Mouse (Mus musculus): Measurements from ENCODE around the gene Neurl1a.

Neurl1a gene

DNA sequence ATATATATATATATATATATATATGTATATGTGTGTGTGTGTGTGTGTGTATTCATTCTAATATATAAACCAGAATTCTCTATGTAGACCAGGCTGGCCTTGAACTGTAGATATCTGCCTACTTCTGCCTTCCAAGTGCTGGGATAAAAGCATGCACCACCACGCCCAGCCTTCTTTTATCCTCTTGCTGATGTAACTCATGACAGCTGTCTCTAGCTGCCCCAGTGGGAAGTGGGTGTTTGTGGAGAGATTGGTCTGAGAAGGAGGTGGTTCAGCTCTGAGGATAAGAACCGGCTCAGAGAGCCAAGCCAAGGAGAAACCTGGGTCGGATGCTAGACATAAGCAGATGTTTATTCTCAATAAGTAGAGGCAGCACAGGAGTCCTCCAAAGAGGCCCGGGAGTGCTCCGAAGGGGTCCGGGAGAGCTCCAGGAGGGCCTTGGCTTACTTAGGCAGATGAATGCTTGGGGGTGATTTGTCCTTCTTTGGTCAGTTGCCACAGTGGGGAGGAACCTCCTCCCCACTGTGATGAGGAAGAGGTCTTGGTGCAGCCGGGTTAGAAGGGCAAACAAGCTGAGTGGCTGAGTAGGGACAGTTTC is 10.9 kb upstream of the Neurl1a start:
- in situ Hi-C loops (cut with MboI, MseI), result loop anchor here (5.0 kb wide), 1 partner anchor 40 kb away; no protein-coding TSS in a partner anchor

DNA sequence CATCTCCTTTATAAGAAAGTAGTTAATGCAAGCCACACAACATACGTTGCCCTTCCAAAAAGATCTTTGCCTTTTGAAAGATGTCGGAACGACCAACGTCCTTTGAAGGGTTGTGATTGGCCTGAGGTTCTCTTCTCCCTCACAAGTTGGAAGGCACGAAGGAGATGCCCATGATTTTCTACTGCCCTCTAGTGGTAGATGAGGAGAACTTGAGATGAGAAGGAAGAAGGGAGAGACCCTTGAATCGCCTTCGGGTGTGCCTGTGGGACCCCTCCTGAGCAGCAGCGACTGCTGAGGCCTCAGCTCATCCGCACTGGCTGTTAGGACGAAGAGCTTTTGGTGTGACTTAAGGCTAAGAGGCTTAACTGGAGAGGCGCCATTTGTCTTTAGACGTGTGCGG is 10.4 kb upstream of the Neurl1a start:
- in situ Hi-C loops (cut with MboI, MseI), result loop anchor here (5.0 kb wide), 1 partner anchor 41 kb away; no protein-coding TSS in a partner anchor

DNA sequence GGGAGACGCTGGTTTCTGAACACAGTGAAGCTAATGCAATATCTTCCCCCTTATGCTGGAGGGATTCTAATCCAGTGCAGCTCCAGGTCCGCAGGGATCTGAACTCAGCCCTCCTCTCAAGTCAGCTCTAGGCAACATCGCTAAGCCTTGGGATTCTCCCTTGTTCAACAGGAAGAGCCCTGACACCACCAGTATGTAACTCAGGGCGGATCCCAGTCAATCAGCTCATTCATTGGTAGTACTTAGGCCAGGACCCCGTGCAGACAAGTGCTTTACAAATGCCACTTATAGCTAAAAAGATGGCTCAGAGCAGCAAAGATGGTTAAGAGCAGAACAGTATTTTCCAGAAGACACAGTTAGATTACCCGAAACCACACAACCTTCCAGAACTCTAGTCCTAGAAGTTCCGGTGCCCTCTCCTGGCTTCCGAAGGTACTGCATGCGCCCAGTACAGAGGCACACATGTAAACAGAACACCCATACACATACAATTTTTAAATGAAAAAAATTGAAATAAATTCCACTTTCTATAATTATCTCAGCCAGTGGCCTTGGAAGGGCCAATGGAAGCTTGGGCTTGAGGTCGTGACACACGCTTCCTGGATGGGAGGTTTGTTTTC is 9.7 kb upstream of the Neurl1a start:
- in situ Hi-C loops (cut with MboI, MseI), result loop anchor here (5.0 kb wide), 1 partner anchor 42 kb away; no protein-coding TSS in a partner anchor

- in situ Hi-C loops (cut with MboI, MseI), result no loop called here
These were observed 4.1 kb upstream of the Neurl1a start for GRCm38 (mm10) chr19:47174515-47174914.

DNA sequence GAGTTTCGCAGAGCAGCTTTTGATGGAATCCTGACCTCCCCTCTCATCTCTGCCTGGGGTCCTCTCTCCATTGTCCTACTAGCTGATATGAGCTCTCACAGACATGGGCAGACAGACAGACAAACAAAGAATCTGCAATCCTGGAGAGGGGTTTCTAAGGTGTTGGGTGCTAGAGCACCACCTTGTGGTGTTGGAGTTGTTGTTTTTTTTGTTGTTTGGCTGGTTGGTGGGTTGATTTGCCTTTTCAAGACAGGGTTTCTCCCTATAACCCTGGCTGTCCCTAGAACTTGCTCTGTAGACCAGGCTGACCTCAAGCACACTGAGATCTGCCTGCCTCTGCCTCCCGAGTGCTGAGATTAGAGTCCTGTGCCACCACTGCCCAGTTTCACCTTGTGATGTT is 3.1 kb upstream of the Neurl1a start:
- in situ Hi-C loops (cut with MboI, MseI), result no loop called here

- in situ Hi-C loops (cut with MboI, MseI), result no loop called here
These were observed 1.6 kb upstream of the Neurl1a start for GRCm38 (mm10) chr19:47176916-47177505.

- in situ Hi-C loops (cut with MboI, MseI), result no loop called here
These were observed 619 bp upstream of the Neurl1a start for GRCm38 (mm10) chr19:47178001-47178400.

- in situ Hi-C loops (cut with MboI, MseI), result no loop called here
These were observed 721 bp downstream of the Neurl1a start for GRCm38 (mm10) chr19:47179272-47179809.

DNA sequence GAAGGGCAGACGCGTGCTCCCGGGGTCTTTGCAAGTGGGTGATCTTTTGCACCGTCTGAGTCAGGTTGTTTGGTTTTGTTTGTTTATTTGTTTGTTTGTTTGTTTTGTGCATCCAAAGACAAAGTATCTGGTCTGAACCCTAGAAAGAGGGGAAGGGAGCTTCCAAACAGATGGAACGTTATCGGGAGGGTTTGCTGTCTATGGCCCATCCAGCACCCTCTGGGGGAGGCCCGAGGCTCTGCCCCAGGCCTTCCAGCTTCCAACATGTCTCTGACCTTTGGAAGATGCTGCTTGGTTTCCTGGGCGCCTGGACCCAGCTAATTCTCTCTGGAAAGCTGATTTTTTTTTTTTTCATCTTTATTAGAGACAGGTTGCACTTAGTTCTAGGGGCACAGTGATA is 1.4 kb downstream of the Neurl1a start:
- in situ Hi-C loops (cut with MboI, MseI), result no loop called here

DNA sequence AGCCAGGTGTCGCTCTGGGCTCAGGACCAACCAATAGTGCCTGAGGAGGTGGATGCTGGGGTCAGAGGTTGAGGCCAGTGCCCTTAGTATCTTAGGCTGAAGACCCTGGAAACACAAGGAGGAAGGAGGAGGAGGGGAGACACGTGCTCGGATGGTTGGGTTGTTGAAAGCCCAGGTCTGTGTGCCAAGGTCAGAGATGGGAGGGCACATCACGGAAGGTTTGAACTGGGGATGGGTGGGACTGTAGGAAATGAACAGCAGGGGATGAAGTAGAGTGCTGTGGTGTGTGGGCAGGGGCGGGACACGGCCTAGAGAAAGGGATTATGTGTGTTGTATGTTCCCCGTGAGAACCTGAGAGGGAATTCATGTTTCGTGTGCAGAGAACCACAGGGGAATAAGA is 5.6 kb downstream of the Neurl1a start:
- in situ Hi-C loops (cut with MboI, MseI), result no loop called here

DNA sequence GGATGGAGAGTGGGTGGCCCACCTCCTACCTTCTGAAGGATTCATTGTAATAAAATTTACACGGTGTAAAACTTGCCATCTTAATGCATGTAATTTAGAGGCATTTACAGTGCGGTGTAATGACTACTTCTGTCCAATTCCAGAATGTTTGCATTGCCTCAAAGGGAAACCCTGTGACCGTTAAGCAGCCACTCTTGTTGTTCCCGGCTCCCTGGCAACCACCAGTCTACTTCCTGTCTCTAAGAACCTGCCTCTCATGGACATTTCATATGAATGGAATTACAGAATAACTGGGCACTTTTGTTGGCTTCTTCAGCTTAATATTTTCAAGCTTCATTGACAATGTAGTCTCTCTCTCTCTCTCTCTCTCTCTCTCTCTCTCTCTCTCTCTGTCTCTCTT is 6.1 kb downstream of the Neurl1a start:
- in situ Hi-C loops (cut with MboI, MseI), result no loop called here

DNA sequence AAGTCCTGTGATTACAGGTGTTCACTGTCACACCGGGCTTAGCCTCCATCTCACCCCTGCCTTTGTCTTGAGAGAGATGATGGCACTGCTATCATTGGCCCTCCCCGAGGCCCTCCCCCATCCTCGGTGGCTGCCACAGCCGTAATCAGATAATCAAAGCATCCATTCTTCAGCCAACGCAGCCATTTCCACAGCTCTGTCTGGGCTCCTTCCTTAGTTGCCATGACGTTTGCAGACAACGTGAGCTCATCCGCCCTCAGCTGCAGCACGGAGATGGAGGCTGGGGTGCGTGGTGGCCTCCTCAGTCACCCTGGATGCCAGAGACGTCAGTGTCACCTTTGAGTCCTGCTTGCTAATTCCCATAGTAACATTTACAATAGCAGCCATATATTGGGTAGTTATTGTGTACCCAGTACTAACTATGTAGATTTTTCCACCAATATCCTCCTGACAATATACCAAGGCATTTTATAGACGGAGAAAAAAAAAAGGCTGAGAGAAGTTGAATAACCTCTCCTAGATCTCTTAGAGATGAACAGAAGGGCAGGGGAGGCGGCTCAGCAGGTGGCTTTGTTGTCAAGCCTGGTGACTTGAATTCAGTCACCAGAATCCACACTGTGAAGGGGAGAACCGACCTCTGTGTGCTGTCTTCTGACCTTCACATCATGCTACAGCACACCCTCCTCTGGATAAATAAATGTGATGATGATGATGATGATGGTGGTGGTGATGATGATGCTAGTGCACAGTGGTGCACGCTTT is 8.1 kb downstream of the Neurl1a start:
- in situ Hi-C loops (cut with MboI, MseI), result no loop called here

- in situ Hi-C loops (cut with MboI, MseI), result no loop called here
These were observed 10.0 kb downstream of the Neurl1a start for GRCm38 (mm10) chr19:47188515-47189128.

DNA sequence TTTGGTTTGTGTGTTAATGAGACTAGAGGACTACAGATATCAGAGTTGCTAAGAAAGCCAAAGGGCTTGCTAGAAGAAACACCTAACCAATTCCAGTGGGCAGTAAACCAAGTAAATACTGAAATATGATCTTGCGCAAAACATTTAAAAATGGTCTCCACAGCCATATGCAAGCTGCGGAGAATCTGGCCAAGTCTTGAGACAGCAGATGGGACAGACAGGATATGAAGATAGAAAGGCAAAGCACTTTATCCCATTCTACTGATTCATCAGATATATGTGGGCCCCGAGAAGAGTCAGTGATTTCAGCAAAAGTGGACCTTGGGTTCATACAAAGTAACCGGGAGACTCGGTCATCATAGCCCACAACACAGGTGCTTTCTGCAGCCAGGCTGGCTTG is 13.5 kb downstream of the Neurl1a start:
- in situ Hi-C loops (cut with MboI, MseI), result no loop called here

DNA sequence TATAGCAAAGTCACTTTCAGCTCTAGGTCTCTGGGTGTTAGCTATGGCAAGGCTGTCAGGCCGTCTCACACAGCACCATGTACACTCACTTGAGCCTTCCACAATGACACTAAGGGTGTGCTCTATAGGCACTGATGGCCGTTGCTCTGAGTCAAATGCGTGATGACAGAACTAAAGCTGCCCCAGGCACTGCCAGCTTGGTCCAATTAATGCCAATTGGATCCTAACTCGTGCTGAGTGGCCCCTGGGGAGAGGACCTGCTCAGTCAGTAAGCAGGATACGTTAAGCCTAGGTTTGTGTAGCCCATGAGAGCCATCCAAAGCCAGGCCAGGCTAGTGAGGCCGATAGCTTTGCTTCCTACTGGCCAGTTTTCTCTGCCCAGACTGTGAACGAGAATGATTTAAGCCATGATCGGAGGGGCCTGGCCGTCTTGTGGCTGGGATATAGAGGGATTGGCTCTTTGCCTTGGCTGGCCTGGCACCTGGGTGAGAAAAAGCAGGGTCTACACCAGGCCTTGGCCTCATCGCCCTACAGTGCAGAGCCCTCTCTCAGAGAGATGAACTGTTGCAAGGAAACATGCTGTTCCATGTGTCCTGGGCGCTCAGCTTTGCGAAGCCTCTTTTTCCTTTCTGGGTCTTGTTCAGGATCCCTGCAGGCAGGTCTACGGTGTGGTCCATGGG is 20.2 kb downstream of the Neurl1a start:
- in situ Hi-C loops (cut with MboI, MseI), result no loop called here

DNA sequence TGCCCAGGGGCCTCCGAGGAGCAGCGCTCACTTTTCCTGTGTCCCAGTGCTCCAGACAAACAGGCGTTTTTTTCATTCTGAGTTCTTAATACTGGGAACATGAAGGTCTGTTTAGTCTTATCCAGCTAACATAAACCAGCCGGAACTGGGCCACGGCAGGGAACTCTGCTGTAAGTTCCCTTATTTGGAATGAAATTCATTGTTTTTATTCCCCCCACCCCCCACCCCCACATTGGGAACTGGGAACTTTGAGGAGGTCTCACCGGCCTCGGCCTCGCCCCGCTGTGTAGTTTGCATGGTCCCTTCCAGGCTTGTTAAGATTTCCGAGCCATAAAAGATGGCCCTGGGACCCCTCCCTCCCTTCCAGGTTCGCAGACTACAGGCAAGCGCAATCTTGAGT is 23.4 kb downstream of the Neurl1a start:
- in situ Hi-C loops (cut with MboI, MseI), result no loop called here

DNA sequence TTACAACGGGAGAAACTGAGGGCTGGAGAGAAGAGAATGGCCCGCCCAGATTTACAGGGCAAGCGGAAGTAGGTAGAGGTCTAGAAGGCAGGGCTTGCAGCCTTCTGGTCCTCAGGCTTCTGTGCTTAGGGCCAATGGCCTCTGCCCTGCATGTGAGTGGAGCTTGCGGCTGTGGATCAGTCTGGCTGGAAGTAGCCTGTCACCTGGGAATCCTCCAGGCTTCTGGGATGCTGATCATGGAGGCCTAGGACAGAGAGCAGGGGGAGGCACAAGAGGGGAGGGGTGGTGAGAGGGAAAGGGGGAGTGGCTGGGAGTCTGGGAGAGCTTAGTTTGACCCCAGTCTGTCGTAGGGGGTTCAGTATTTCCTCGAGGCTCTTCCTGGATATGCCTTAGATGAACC is 23.8 kb downstream of the Neurl1a start:
- in situ Hi-C loops (cut with MboI, MseI), result no loop called here

DNA sequence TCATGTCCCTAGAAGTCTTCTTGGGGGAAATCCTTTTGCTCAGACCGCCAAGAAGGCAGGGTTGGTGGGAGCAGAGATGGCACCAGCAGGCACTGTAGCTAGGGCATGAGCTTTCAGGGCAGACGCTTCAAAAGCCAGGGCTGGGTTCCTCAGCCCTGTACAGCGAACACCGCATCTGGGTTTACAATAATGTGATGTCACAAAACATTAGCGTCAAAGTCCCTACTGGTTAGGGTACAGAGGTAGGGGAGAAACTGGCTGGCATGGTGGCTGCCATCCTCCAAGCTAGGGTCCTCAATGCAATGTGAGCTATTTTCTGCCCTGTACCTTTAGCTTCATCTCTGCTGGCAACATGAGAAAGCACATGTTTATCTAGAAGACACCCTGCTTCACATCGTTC is 24.4 kb downstream of the Neurl1a start:
- in situ Hi-C loops (cut with MboI, MseI), result no loop called here

DNA sequence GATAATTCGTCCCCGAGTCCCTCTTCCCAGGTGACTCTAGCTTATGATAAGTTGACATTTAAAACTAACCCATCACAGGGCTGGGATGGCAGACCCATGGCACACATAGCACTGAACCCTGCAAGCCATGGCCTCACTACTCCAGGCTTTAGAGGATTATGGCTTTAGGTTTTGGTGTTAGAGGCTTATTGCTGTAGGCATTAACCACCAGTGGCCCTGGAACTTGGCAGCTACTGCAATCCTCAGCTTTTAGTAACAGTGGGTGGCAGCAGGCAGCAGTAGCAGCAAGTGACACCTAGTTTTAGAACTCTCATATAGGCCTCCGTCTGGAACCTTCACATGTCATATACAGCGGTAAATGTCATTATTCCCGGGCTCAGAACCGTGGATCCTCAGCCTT is 26.0 kb downstream of the Neurl1a start:
- in situ Hi-C loops (cut with MboI, MseI), result no loop called here

GRCm38 (mm10) chr19:47206126-47206525 is 27.5 kb downstream of the Neurl1a start:
- in situ Hi-C loops (cut with MboI, MseI), result no loop called here

GRCm38 (mm10) chr19:47210432-47210831 is 31.8 kb downstream of the Neurl1a start:
- in situ Hi-C loops (cut with MboI, MseI), result no loop called here

All from T-helper 2 cell (primary cell).